Mouse (Mus musculus): ENCODE measurements around the gene Ttyh3. TPM values are rescaled to one million over a fixed set of nuclear protein-coding genes. Genes with fewer than 3 reads are reported as not detected.

The Ttyh3 gene
- total RNA-seq, 1 experiment = 18.6 TPM

DNA sequence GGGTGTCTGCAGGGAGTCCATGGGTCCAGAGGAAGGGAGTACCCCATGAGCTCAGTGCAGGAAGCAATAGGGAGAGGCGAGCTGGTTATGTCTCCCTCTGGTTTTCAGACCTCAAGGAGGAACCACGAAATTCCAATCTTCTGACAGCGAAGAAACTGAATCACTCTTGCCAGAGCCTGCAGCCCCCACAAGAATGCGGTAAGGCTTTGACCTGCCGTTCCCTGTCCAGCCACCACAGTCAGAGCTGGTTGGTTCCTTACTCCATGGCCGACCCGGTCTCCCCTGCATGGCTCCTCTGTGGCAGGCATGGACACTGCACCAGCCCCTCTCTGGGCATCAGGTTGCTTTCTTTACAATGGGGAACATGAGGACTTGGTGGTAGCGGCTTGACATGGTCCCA is 44.4 kb downstream of the Ttyh3 start:
- peaks cover 0 to 12% of the 10 kb centered on the region in 2 experiments; a peak in 2 of 4 replicates for H3K4me1 ChIP-seq (ENCODE audit: control insufficient read depth in 2 of 2, insufficient read depth in 2 of 2, low read length in 2 of 2, poor library complexity in 1 of 2)
- H3K9ac ChIP-seq (ENCODE audit: insufficient read depth, low read depth, low read length, poor library complexity, severe bottlenecking) = no peak overlapping the region
- H3K4me3 ChIP-seq (ENCODE audit: insufficient read depth in 1 of 2, low read depth in 1 of 2, low read length in 2 of 2, poor library complexity in 1 of 2, severe bottlenecking in 1 of 2) = no peak overlapping the region
- no peaks in the 10 kb centered on the region for H3K36me3 ChIP-seq (ENCODE audit: control insufficient read depth, insufficient read depth, low read length, poor library complexity, severe bottlenecking)
- H3K9me3 ChIP-seq (ENCODE audit: control insufficient read depth, insufficient read depth, low read depth, low read length) = no peaks in the 10 kb centered on the region
- DNase-seq (ENCODE audit: low read depth, low spot score) = no peak
- TF ChIP-seq HCFC1 (IDR thresholded peaks at IDR 0.05; ENCODE audit: borderline replicate concordance, insufficient read depth, low read length) (no peak), ZC3H11A (IDR thresholded peaks at IDR 0.05; ENCODE audit: borderline replicate concordance, low read depth, low read length) (no peak), MAFK (IDR thresholded peaks at IDR 0.05; ENCODE audit: insufficient read depth, low read depth, low read length) (no peak), CHD2 (IDR thresholded peaks at IDR 0.05; ENCODE audit: low read depth, low read length) (no peak), ZNF384 (IDR thresholded peaks at IDR 0.05; ENCODE audit: low read depth, low read length) (no peak)
- H3K27ac ChIP-seq (ENCODE audit: insufficient read depth, low read depth, low read length, poor library complexity, severe bottlenecking) = no peak overlapping the region
- in situ Hi-C loops (cut with MboI; ENCODE audit: low sequenced_read_pairs in 2 of 2, unreplicated experiment in 2 of 2) = no loop called here

DNA sequence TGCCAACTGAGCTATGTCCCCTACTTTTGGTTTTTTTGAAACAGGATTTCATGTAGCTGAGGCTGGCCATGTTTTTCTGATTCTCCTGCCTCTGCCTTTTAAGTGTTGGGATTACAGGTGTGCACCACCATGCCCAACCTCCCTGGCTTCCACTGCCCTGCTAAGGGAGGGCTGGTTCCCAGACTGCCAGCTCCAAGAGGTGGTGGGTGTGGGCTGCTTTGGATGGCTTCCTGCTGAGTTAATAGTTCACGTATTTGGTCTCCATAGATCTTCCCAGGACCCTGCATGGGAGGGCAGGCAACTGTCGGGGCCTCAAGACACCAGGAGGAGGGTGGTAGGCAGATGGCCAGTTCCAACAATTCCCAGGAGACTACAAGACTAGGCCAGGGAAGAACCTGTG is 46.3 kb downstream of the Ttyh3 start:
- H3K36me3 ChIP-seq (ENCODE audit: control insufficient read depth, insufficient read depth, low read length, poor library complexity, severe bottlenecking) = no peaks in the 10 kb centered on the region
- no peaks in the 10 kb centered on the region; a peak in 1 of 4 replicates for H3K4me1 ChIP-seq (ENCODE audit: control insufficient read depth in 2 of 2, insufficient read depth in 2 of 2, low read length in 2 of 2, poor library complexity in 1 of 2)
- in situ Hi-C loops (cut with MboI; ENCODE audit: low sequenced_read_pairs in 2 of 2, unreplicated experiment in 2 of 2) = no loop called here
- H3K4me3 ChIP-seq (ENCODE audit: insufficient read depth in 1 of 2, low read depth in 1 of 2, low read length in 2 of 2, poor library complexity in 1 of 2, severe bottlenecking in 1 of 2) = no peak overlapping the region
- no peak overlapping the region for H3K9ac ChIP-seq (ENCODE audit: insufficient read depth, low read depth, low read length, poor library complexity, severe bottlenecking)
- H3K27ac ChIP-seq (ENCODE audit: insufficient read depth, low read depth, low read length, poor library complexity, severe bottlenecking) = no peak overlapping the region
- no peak for DNase-seq (ENCODE audit: low read depth, low spot score)
- TF ChIP-seq HCFC1 (IDR thresholded peaks at IDR 0.05; ENCODE audit: borderline replicate concordance, insufficient read depth, low read length) (no peak), ZC3H11A (IDR thresholded peaks at IDR 0.05; ENCODE audit: borderline replicate concordance, low read depth, low read length) (no peak), ZNF384 (IDR thresholded peaks at IDR 0.05; ENCODE audit: low read depth, low read length) (no peak), MAFK (IDR thresholded peaks at IDR 0.05; ENCODE audit: insufficient read depth, low read depth, low read length) (no peak), CHD2 (IDR thresholded peaks at IDR 0.05; ENCODE audit: low read depth, low read length) (no peak)
- H3K9me3 ChIP-seq (ENCODE audit: control insufficient read depth, insufficient read depth, low read depth, low read length) = no peaks in the 10 kb centered on the region

DNA sequence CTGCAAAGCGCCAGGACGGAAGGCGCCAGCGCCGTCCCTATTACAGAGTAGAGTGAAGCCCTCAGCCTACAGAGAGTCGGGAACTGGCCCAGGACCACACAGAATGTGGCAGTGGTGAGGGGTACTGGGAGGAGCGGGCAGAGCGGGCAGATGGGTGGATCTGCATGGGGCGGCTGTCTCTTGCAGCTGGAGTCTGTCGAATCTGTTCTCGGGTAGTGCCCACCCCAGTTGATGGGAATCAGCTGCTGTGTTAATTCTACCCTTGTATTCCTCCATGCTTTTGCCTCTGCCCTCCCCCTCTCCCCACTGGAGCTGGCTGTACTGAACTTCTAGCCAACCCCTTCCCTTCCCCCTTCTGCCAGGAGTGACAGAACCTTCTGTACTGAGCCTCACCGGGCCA is 47.1 kb downstream of the Ttyh3 start:
- Histone ChIP-seq H3K27ac (ENCODE audit: insufficient read depth, low read depth, low read length, poor library complexity, severe bottlenecking) (no peak overlapping the region), H3K36me3 (ENCODE audit: control insufficient read depth, insufficient read depth, low read length, poor library complexity, severe bottlenecking) (no peaks in the 10 kb centered on the region), H3K9me3 (ENCODE audit: control insufficient read depth, insufficient read depth, low read depth, low read length) (no peaks in the 10 kb centered on the region), H3K9ac (ENCODE audit: insufficient read depth, low read depth, low read length, poor library complexity, severe bottlenecking) (no peak overlapping the region), H3K4me1 (ENCODE audit: control insufficient read depth in 2 of 2, insufficient read depth in 2 of 2, low read length in 2 of 2, poor library complexity in 1 of 2) (no peaks in the 10 kb centered on the region; a peak in 1 of 4 replicates), H3K4me3 (ENCODE audit: insufficient read depth in 1 of 2, low read depth in 1 of 2, low read length in 2 of 2, poor library complexity in 1 of 2, severe bottlenecking in 1 of 2) (no peak overlapping the region)
- DNase-seq (ENCODE audit: low read depth, low spot score) = no peak
- TF ChIP-seq MAFK (IDR thresholded peaks at IDR 0.05; ENCODE audit: insufficient read depth, low read depth, low read length) (no peak), ZNF384 (IDR thresholded peaks at IDR 0.05; ENCODE audit: low read depth, low read length) (no peak), CHD2 (IDR thresholded peaks at IDR 0.05; ENCODE audit: low read depth, low read length) (no peak), HCFC1 (IDR thresholded peaks at IDR 0.05; ENCODE audit: borderline replicate concordance, insufficient read depth, low read length) (no peak), ZC3H11A (IDR thresholded peaks at IDR 0.05; ENCODE audit: borderline replicate concordance, low read depth, low read length) (no peak)
- in situ Hi-C loops (cut with MboI; ENCODE audit: low sequenced_read_pairs in 2 of 2, unreplicated experiment in 2 of 2) = no loop called here

DNA sequence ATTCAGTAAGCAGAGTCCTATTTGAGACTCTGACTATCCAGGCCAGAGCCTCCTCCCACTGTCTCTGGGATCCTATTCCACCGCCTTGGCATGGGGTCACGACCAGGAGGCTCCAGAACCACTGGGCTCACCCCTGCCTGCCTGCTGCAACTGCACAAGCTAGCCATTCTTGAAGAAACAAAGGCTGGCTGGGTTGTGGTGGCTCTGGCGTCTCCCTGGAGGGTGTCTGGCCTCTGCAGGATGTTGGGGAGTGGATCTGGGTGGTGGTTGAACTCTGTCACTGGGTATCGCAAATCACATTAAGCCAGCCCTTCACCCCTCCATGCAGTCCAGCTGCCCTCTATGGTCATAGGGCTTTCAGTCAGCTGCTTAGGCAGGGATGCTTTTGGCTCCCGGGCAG is 48.9 kb downstream of the Ttyh3 start:
- H3K9me3 ChIP-seq (ENCODE audit: control insufficient read depth, insufficient read depth, low read depth, low read length) = no peaks in the 10 kb centered on the region
- H3K4me3 ChIP-seq (ENCODE audit: insufficient read depth in 1 of 2, low read depth in 1 of 2, low read length in 2 of 2, poor library complexity in 1 of 2, severe bottlenecking in 1 of 2) = no peak overlapping the region
- no peak overlapping the region for H3K9ac ChIP-seq (ENCODE audit: insufficient read depth, low read depth, low read length, poor library complexity, severe bottlenecking)
- no peak for DNase-seq (ENCODE audit: low read depth, low spot score)
- no peaks in the 10 kb centered on the region for H3K36me3 ChIP-seq (ENCODE audit: control insufficient read depth, insufficient read depth, low read length, poor library complexity, severe bottlenecking)
- TF ChIP-seq HCFC1 (IDR thresholded peaks at IDR 0.05; ENCODE audit: borderline replicate concordance, insufficient read depth, low read length) = no peak
- TF ChIP-seq CHD2 (IDR thresholded peaks at IDR 0.05; ENCODE audit: low read depth, low read length) = no peak
- no peak for TF ChIP-seq ZNF384 (IDR thresholded peaks at IDR 0.05; ENCODE audit: low read depth, low read length)
- TF ChIP-seq MAFK (IDR thresholded peaks at IDR 0.05; ENCODE audit: insufficient read depth, low read depth, low read length) = no peak
- no peak for TF ChIP-seq ZC3H11A (IDR thresholded peaks at IDR 0.05; ENCODE audit: borderline replicate concordance, low read depth, low read length)
- H3K27ac ChIP-seq (ENCODE audit: insufficient read depth, low read depth, low read length, poor library complexity, severe bottlenecking) = no peak overlapping the region
- in situ Hi-C loops (cut with MboI; ENCODE audit: low sequenced_read_pairs in 2 of 2, unreplicated experiment in 2 of 2) = no loop called here
- no peaks in the 10 kb centered on the region for H3K4me1 ChIP-seq (ENCODE audit: control insufficient read depth in 2 of 2, insufficient read depth in 2 of 2, low read length in 2 of 2, poor library complexity in 1 of 2)

DNA sequence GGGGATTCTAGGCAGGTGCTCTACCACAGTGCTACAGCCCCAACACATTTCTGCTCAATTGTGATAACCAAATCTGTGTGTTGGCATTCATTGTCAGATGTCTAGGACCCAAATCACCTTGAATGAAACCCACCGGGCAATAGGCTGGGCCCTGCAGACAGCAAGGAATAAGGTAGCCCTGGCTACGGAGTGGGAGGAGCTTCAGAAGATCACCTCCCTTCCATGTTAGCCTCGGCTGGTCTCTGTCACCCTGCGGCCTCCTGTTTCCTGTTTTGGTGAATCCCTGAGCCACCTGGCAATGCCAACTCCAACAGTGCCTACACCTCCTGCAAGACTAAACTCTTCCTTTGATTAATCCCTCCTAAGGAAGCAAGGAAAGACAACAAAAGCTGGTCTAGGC is 51.0 kb downstream of the Ttyh3 start:
- TF ChIP-seq HCFC1 (IDR thresholded peaks at IDR 0.05; ENCODE audit: borderline replicate concordance, insufficient read depth, low read length) = no peak
- no peak for TF ChIP-seq CHD2 (IDR thresholded peaks at IDR 0.05; ENCODE audit: low read depth, low read length)
- TF ChIP-seq MAFK (IDR thresholded peaks at IDR 0.05; ENCODE audit: insufficient read depth, low read depth, low read length) = no peak
- no peak for TF ChIP-seq ZNF384 (IDR thresholded peaks at IDR 0.05; ENCODE audit: low read depth, low read length)
- TF ChIP-seq ZC3H11A (IDR thresholded peaks at IDR 0.05; ENCODE audit: borderline replicate concordance, low read depth, low read length) = no peak
- Histone ChIP-seq H3K4me3 (ENCODE audit: insufficient read depth in 1 of 2, low read depth in 1 of 2, low read length in 2 of 2, poor library complexity in 1 of 2, severe bottlenecking in 1 of 2) (no peak overlapping the region), H3K9me3 (ENCODE audit: control insufficient read depth, insufficient read depth, low read depth, low read length) (no peaks in the 10 kb centered on the region), H3K9ac (ENCODE audit: insufficient read depth, low read depth, low read length, poor library complexity, severe bottlenecking) (no peak overlapping the region), H3K36me3 (ENCODE audit: control insufficient read depth, insufficient read depth, low read length, poor library complexity, severe bottlenecking) (no peaks in the 10 kb centered on the region), H3K27ac (ENCODE audit: insufficient read depth, low read depth, low read length, poor library complexity, severe bottlenecking) (no peak overlapping the region), H3K4me1 (ENCODE audit: control insufficient read depth in 2 of 2, insufficient read depth in 2 of 2, low read length in 2 of 2, poor library complexity in 1 of 2) (no peaks in the 10 kb centered on the region)
- in situ Hi-C loops (cut with MboI; ENCODE audit: low sequenced_read_pairs in 2 of 2, unreplicated experiment in 2 of 2) = no loop called here
- DNase-seq (ENCODE audit: low read depth, low spot score) = no peak
